Mouse (Mus musculus) adrenal gland (tissue): ENCODE measurements at regions not wholly inside any gene's neighbourhood (a gene's known extent, or its start where the extent isn't known, plus 50 kb on each side); places are given as distances from the start of the nearest gene placed in this dataset.

ENCODE experiments used
- intact Hi-C: fragments of 180-260 bp; cut with DNase I; formaldehyde crosslinking; loops from one replicate; pipeline ENCODE4 v1.15.1; 2025

DNA sequence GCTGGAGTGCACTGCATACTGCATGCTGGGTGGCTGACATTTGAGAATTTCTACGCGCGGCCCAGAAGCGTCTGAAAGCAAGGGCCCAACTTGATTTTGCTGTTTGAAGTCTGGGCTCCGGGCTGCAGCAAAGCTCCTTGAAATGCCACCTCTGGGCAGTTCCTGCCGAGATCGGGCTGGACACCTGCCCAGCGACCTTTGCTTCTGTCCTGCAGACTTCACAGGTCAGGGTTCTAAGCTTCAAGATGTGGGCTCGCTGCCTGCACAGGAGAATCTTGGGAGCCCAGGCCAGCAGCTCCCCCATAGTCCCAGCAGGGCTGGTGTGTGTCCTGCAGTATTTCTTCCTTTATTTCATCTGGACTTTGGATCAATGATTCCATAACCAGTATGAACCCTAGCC is 57.1 kb upstream of the A230072I06Rik start:
- intact Hi-C loops, result no loop called here

DNA sequence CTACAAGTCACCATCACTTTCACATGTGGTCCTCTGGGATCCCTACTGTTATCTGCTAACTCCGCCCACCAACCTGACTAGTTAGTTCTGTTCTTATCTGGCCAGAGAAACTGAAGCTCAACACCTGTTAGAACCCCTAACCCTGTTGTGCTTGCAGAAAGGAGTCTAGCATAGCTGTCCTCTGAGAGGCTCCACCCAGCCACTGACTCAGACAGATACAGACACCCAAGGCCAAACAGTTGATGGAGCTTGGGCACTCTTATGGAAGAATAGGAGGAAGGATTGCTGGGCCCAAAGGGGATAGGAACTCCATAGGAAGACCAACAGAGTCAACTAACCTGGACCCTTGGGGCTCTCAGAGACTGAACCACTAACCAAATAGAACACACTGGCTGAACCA is 55.2 kb upstream of the A230072I06Rik start:
- intact Hi-C loops, result no loop called here
